Mouse (Mus musculus): ENCODE measurements around the gene Rexo5.

DNA sequence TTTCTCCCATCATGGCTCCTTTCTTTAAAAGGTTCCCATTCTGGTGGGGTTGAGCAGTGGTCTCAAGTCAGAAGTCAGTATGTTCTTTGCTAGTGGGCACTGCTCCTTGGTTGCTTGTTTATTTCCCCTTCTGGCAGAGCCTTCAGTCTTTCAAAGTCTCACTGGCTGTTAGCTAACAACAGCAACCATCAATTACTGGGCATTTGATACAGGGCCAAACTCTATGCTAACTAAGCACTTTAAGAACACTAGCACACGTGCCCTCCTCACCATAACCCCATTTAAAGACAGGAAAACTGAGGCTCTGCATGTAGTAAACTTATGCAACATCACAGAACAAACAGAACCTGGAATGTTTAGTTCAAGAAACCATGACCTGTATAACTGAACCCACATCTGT, 68.4 kb downstream of the Rexo5 start:
- TF ChIP-seq GATA1 (IDR thresholded peaks at IDR 0.05; ENCODE audit: borderline replicate concordance, low read length) = no peak
- TF ChIP-seq FLI1 (IDR thresholded peaks at IDR 0.05; ENCODE audit: low read length) = no peak

All from megakaryocyte, embryonic 14.5 days (primary cell).